Mouse (Mus musculus): ENCODE data around the gene Kcmf1. TPM values are rescaled to one million over a fixed set of nuclear protein-coding genes. Genes with fewer than 3 reads are reported as not detected.

Gene Kcmf1
- 28.9 and 30.2 TPM in 2 replicates for polyA plus RNA-seq (2015; fragmentation: Nextera tagmentation; extraction: Ambion mirVana)

DNA sequence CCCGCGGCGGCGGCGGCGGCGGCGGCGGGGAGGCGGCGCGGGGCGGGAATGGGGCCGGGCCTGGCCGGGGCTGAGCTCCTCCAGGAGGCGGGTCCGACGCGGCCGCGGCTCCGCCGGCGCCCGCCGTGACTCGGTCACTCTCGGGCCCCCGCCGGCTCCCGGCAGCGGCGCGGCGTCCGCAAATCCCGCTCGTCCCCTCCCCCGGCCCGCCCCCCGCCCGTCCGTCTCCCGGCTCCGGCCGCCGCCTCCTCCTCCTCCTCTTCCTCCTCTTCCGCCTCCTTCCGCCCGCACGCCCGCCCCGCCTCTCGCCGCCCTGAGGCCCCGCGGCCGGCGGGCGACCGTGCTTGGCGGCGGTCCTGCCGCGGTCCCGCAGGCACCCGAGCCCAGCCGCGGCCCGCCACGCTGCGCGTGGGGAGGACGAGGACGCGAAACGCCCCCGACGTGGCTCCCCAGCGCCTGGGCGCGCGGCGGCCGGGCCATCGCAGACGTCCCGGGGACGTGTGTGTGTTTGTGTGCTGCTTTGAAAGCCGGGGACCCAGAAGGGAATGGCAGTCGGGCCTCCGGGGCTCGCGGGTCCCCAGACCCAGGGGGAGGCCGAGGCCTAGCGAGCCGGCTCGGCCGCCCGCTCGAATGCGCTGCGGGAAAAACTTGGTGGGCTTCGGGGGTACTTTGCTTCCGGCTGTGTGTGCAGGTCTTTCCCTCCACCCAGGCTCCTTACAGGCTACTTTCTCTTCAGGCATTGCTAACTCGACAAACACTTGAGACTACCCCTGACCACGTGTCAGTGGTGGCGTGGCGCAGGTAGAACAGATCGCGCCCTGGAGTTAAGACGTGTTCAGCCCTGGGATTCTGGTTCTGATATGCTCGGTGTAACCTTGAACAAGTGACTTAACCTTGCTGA is at the start of gene Kcmf1:
TSS of gene Kcmf1 (minus strand) at position 199 of the 901 bp plus-strand sequence.
- peak; percentile 84 for ATAC-seq
- H3K4me1 ChIP-seq (ENCODE audit: control insufficient read depth, insufficient read depth, low read depth, low read length), result peaks cover 20% of the 10 kb centered on the region
- H3K9me3 ChIP-seq (ENCODE audit: control insufficient read depth, low read length), result no peaks in the 10 kb centered on the region
- H3K9ac ChIP-seq (ENCODE audit: low read depth, low read length), result peak within 1 kb of the TSS; percentile 100
- H3K27me3 ChIP-seq (replicated peaks; ENCODE audit: control insufficient read depth, insufficient read depth, low read length), result no peaks in the 10 kb centered on the region
- under 1% methylated on average over 72 of the region's 113 CpGs for WGBS
- H3K36me3 ChIP-seq (ENCODE audit: control insufficient read depth, insufficient read depth, low read length), result no peaks in the 10 kb centered on the region
- H3K27ac ChIP-seq (ENCODE audit: low read depth, low read length), result peak within 1 kb of the TSS; percentile 98
- peak within 1 kb of the TSS; percentile 87 for H3K4me2 ChIP-seq (ENCODE audit: low read length)
- H3K4me3 ChIP-seq (ENCODE audit: low read length), result peak within 1 kb of the TSS; percentile 98

DNA sequence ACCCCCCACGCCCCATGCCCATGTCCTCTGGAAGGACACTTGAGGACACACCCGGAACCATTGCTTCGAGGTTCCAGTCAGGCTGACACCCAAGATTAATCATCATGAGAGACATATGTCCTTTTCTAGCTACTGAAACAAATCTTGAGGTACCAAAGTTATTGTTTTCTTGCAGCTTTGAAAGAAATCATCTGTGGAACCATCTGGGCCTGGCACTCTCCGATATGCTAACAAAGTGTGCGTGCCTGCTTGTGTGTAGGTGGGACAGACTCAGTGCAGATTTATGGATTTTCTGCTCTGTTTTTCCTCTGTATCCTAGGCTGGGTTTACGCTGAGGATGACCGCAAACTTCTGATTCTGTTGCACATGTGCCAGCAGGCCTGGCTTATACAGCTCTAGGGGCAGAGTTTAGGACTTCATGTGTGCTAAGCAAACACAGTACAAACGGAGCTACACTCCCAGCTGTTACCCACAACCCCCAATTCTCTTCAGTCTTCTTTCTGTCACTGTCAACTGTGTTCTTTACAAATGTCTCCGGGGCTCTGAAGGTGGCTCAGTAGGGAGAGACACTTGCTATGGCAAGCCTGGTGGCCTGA is 49.5 kb upstream of the Kcmf1 start:
- no peak overlapping the region for H3K9ac ChIP-seq (ENCODE audit: low read depth, low read length)
- H3K9me3 ChIP-seq (ENCODE audit: control insufficient read depth, low read length), result 0 out of 2 replicates have a peak, but pooled peaks cover 2% of the 10 kb centered on the region
- WGBS, result 84% methylated on average over 9 of the region's 9 CpGs
- H3K4me1 ChIP-seq (ENCODE audit: control insufficient read depth, insufficient read depth, low read depth, low read length), result no peaks in the 10 kb centered on the region
- H3K4me3 ChIP-seq (ENCODE audit: low read length), result no peak overlapping the region
- no peaks in the 10 kb centered on the region for H3K36me3 ChIP-seq (ENCODE audit: control insufficient read depth, insufficient read depth, low read length)
- no peak overlapping the region for H3K4me2 ChIP-seq (ENCODE audit: low read length)
- no peaks in the 10 kb centered on the region for H3K27me3 ChIP-seq (replicated peaks; ENCODE audit: control insufficient read depth, insufficient read depth, low read length)
- H3K27ac ChIP-seq (ENCODE audit: low read depth, low read length), result no peak overlapping the region
- ATAC-seq, result no peak

DNA sequence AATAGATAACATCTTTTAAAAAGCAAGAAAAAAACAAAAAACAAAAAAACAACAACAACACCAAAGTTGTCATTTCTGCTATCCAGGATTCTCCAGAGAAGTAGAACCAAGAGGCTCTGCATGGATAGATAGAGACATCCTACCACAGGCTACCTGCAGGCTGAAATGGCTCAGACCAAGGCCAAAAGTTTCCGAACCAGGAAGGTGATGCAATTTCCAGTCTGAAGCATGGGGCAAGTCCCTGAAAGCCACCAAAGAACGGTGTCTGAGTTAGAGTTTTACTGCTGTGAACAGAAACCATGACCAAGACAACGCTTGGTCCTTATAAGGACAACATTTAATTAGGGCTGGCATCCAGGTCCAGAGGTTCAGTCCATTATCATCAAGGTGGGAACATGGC is 48.6 kb upstream of the Kcmf1 start:
- H3K36me3 ChIP-seq (ENCODE audit: control insufficient read depth, insufficient read depth, low read length), result no peaks in the 10 kb centered on the region
- ATAC-seq, result no peak
- 94% methylated on average over 3 of the region's 3 CpGs for WGBS
- H3K9ac ChIP-seq (ENCODE audit: low read depth, low read length), result no peak overlapping the region
- H3K4me3 ChIP-seq (ENCODE audit: low read length), result no peak overlapping the region
- no peak overlapping the region for H3K27ac ChIP-seq (ENCODE audit: low read depth, low read length)
- H3K9me3 ChIP-seq (ENCODE audit: control insufficient read depth, low read length), result 0 out of 2 replicates have a peak, but pooled peaks cover 2% of the 10 kb centered on the region
- no peaks in the 10 kb centered on the region for H3K27me3 ChIP-seq (replicated peaks; ENCODE audit: control insufficient read depth, insufficient read depth, low read length)
- H3K4me1 ChIP-seq (ENCODE audit: control insufficient read depth, insufficient read depth, low read depth, low read length), result no peaks in the 10 kb centered on the region
- H3K4me2 ChIP-seq (ENCODE audit: low read length), result no peak overlapping the region

DNA sequence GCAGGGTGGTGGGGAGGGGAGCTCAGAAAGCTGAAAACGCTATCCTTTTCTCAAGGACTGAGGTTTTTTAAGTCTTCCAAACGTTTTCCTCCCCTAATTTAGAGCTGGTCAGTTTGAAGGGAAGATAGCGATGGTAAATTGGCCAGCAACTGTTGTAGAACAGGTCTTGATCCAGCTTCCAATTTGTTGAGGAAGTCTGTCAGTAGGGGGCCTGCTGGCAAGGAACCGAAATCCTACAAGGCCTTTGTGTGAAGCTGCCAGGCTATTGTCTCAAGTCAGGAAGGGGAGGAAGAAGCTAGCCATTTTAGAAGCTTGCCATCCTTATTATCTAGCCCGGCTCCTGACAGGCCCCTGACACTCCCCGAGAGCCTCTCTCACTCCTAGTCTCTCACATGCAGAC is 48.2 kb upstream of the Kcmf1 start:
- H3K9ac ChIP-seq (ENCODE audit: low read depth, low read length), result no peak overlapping the region
- H3K4me3 ChIP-seq (ENCODE audit: low read length), result no peak overlapping the region
- H3K9me3 ChIP-seq (ENCODE audit: control insufficient read depth, low read length), result 0 out of 2 replicates have a peak, but pooled peaks cover 2% of the 10 kb centered on the region
- WGBS, result 38% methylated on average over 6 of the region's 6 CpGs
- H3K4me1 ChIP-seq (ENCODE audit: control insufficient read depth, insufficient read depth, low read depth, low read length), result no peaks in the 10 kb centered on the region
- ATAC-seq, result no peak
- no peaks in the 10 kb centered on the region for H3K27me3 ChIP-seq (replicated peaks; ENCODE audit: control insufficient read depth, insufficient read depth, low read length)
- no peak overlapping the region for H3K4me2 ChIP-seq (ENCODE audit: low read length)
- H3K27ac ChIP-seq (ENCODE audit: low read depth, low read length), result no peak overlapping the region
- H3K36me3 ChIP-seq (ENCODE audit: control insufficient read depth, insufficient read depth, low read length), result no peaks in the 10 kb centered on the region

- no peaks in the 10 kb centered on the region for H3K9me3 ChIP-seq (ENCODE audit: control insufficient read depth, low read length)
- no peak overlapping the region for H3K4me2 ChIP-seq (ENCODE audit: low read length)
- ATAC-seq, result peak; percentile 70
- 9% methylated on average over 3 of the region's 3 CpGs for WGBS
- H3K4me3 ChIP-seq (ENCODE audit: low read length), result no peak overlapping the region
- H3K4me1 ChIP-seq (ENCODE audit: control insufficient read depth, insufficient read depth, low read depth, low read length), result no peaks in the 10 kb centered on the region
- no peak overlapping the region for H3K9ac ChIP-seq (ENCODE audit: low read depth, low read length)
- H3K36me3 ChIP-seq (ENCODE audit: control insufficient read depth, insufficient read depth, low read length), result no peaks in the 10 kb centered on the region
- no peaks in the 10 kb centered on the region for H3K27me3 ChIP-seq (replicated peaks; ENCODE audit: control insufficient read depth, insufficient read depth, low read length)
- H3K27ac ChIP-seq (ENCODE audit: low read depth, low read length), result no peak overlapping the region
Observed at GRCm38 (mm10) chr6:72940493-72940892, 40.7 kb upstream of the Kcmf1 start.

GRCm38 (mm10) chr6:72937859-72938258 is 38.1 kb upstream of the Kcmf1 start:
- no peaks in the 10 kb centered on the region for H3K27me3 ChIP-seq (replicated peaks; ENCODE audit: control insufficient read depth, insufficient read depth, low read length)
- no peaks in the 10 kb centered on the region for H3K36me3 ChIP-seq (ENCODE audit: control insufficient read depth, insufficient read depth, low read length)
- H3K4me2 ChIP-seq (ENCODE audit: low read length), result no peak overlapping the region
- no peak for ATAC-seq
- WGBS, result 76% methylated on average over 5 of the region's 5 CpGs
- H3K27ac ChIP-seq (ENCODE audit: low read depth, low read length), result no peak overlapping the region
- no peaks in the 10 kb centered on the region for H3K4me1 ChIP-seq (ENCODE audit: control insufficient read depth, insufficient read depth, low read depth, low read length)
- no peak overlapping the region for H3K4me3 ChIP-seq (ENCODE audit: low read length)
- no peaks in the 10 kb centered on the region for H3K9me3 ChIP-seq (ENCODE audit: control insufficient read depth, low read length)
- no peak overlapping the region for H3K9ac ChIP-seq (ENCODE audit: low read depth, low read length)

DNA sequence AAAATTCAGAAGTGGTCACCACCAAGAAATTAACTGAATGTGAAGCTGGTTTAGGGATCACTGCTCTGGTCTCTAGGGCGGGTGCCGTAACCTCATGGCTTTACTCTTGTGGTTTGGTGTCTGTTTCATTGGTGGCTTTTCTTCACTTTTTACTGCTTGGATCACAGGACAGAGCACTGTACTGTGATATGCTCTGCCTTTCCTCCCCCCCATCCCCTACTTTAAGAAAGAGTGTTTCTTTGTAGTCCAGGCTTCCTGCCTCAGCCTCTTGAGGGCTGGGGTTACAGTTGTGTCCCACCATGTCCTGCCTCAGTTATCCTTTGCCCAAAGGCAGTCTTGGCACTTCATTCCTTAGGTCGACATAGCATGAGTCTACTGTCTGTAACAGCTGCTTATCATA is 37.7 kb upstream of the Kcmf1 start:
- ATAC-seq, result no peak
- Histone ChIP-seq H3K9ac (ENCODE audit: low read depth, low read length) (no peak overlapping the region), H3K4me1 (ENCODE audit: control insufficient read depth, insufficient read depth, low read depth, low read length) (no peaks in the 10 kb centered on the region), H3K27ac (ENCODE audit: low read depth, low read length) (no peak overlapping the region), H3K4me3 (ENCODE audit: low read length) (no peak overlapping the region), H3K9me3 (ENCODE audit: control insufficient read depth, low read length) (no peaks in the 10 kb centered on the region), H3K27me3 (replicated peaks; ENCODE audit: control insufficient read depth, insufficient read depth, low read length) (no peaks in the 10 kb centered on the region), H3K4me2 (ENCODE audit: low read length) (no peak overlapping the region), H3K36me3 (ENCODE audit: control insufficient read depth, insufficient read depth, low read length) (no peaks in the 10 kb centered on the region)
- 89% methylated on average over 3 of the region's 3 CpGs for WGBS

GRCm38 (mm10) chr6:72932955-72933354 is 33.2 kb upstream of the Kcmf1 start:
- Histone ChIP-seq H3K36me3 (ENCODE audit: control insufficient read depth, insufficient read depth, low read length) (no peaks in the 10 kb centered on the region), H3K27ac (ENCODE audit: low read depth, low read length) (no peak overlapping the region), H3K4me1 (ENCODE audit: control insufficient read depth, insufficient read depth, low read depth, low read length) (no peaks in the 10 kb centered on the region), H3K9ac (ENCODE audit: low read depth, low read length) (no peak overlapping the region), H3K27me3 (replicated peaks; ENCODE audit: control insufficient read depth, insufficient read depth, low read length) (no peaks in the 10 kb centered on the region), H3K9me3 (ENCODE audit: control insufficient read depth, low read length) (no peaks in the 10 kb centered on the region), H3K4me3 (ENCODE audit: low read length) (no peak overlapping the region), H3K4me2 (ENCODE audit: low read length) (no peak overlapping the region)
- 94% methylated on average over 1 of the region's 1 CpGs for WGBS
- ATAC-seq, result no peak

GRCm38 (mm10) chr6:72931533-72931932 is 31.8 kb upstream of the Kcmf1 start:
- no peaks in the 10 kb centered on the region for H3K27me3 ChIP-seq (replicated peaks; ENCODE audit: control insufficient read depth, insufficient read depth, low read length)
- no peaks in the 10 kb centered on the region for H3K4me1 ChIP-seq (ENCODE audit: control insufficient read depth, insufficient read depth, low read depth, low read length)
- no peaks in the 10 kb centered on the region for H3K36me3 ChIP-seq (ENCODE audit: control insufficient read depth, insufficient read depth, low read length)
- no peak overlapping the region for H3K4me3 ChIP-seq (ENCODE audit: low read length)
- H3K9me3 ChIP-seq (ENCODE audit: control insufficient read depth, low read length), result no peaks in the 10 kb centered on the region
- 93% methylated on average over 3 of the region's 3 CpGs for WGBS
- H3K9ac ChIP-seq (ENCODE audit: low read depth, low read length), result no peak overlapping the region
- ATAC-seq, result no peak
- H3K27ac ChIP-seq (ENCODE audit: low read depth, low read length), result no peak overlapping the region
- no peak overlapping the region for H3K4me2 ChIP-seq (ENCODE audit: low read length)

Data from hindbrain, embryonic 16.5 days (tissue).